Mouse (Mus musculus) heart, embryonic 15.5 days (tissue): ENCODE results near the gene Zfp618. TPM values are rescaled to one million over a fixed set of nuclear protein-coding genes. Genes with fewer than 3 reads are reported as not detected.

Source experiments
- ATAC-seq: fragments of 200-750 bp; cut with Nextera tagmentation; replicated peaks from 2 replicates; pipeline ENCODE4 v1.8.0; 2017; ENCODE audit warnings: low read depth, moderate TSS enrichment; ENCODE audit not compliant: insufficient number of reproducible peaks, insufficient read depth, low FRiP score
- H3K27ac ChIP-seq: fragments of 300-500 bp; sonication (generic); 2 replicates; pipeline ENCODE4 v1.5.1; 2015; ENCODE audit warnings: mild to moderate bottlenecking, inconsistent platforms
- H3K27me3 ChIP-seq: fragments of 300-500 bp; sonication (generic); 2 replicates; pipeline ENCODE4 v1.6.1; 2015; ENCODE audit warnings: inconsistent platforms
- H3K36me3 ChIP-seq: fragments of 300-500 bp; sonication (generic); 2 replicates; pipeline ENCODE4 v1.6.1; 2015; ENCODE audit warnings: mild to moderate bottlenecking, inconsistent platforms
- H3K4me1 ChIP-seq: fragments of 300-500 bp; sonication (generic); replicated peaks from 2 replicates; pipeline ENCODE4 v1.6.1; 2015; ENCODE audit warnings: inconsistent platforms
- H3K4me2 ChIP-seq: fragments of 300-500 bp; sonication (generic); 2 replicates; pipeline ENCODE4 v1.6.1; 2015; ENCODE audit warnings: inconsistent platforms, mild to moderate bottlenecking, moderate library complexity
- H3K4me3 ChIP-seq: fragments of 300-500 bp; sonication (generic); 2 replicates; pipeline ENCODE4 v1.5.1; 2015; ENCODE audit warnings: mild to moderate bottlenecking, inconsistent platforms
- H3K9ac ChIP-seq: fragments of 300-500 bp; sonication (generic); 2 replicates; pipeline ENCODE4 v1.6.1; 2015; ENCODE audit warnings: mild to moderate bottlenecking, inconsistent platforms
- H3K9me3 ChIP-seq: fragments of 300-500 bp; sonication (generic); replicated peaks from 2 replicates; pipeline ENCODE4 v1.6.1; 2016; ENCODE audit warnings: inconsistent platforms
- WGBS: fragments of 180-500 bp; shearing (Covaris S2); methylation state at CpG from one replicate; pipeline ENCODE4 v1.1.7; 2015; ENCODE audit warnings: mixed read lengths; 5-methylcytosine and 5-hydroxymethylcytosine counted together
- polyA plus RNA-seq: library from polyadenylated mRNA; unstranded; fragments of >200 nt; fragmentation: Nextera tagmentation; extraction: Ambion mirVana; gene quantifications from 2 replicates; pipeline ENCODE4 v1.2.1, GENCODE M21; 2015

Zfp618 gene
- polyA plus RNA-seq, 1 experiment from 2014 or later = 7.6 TPM

DNA sequence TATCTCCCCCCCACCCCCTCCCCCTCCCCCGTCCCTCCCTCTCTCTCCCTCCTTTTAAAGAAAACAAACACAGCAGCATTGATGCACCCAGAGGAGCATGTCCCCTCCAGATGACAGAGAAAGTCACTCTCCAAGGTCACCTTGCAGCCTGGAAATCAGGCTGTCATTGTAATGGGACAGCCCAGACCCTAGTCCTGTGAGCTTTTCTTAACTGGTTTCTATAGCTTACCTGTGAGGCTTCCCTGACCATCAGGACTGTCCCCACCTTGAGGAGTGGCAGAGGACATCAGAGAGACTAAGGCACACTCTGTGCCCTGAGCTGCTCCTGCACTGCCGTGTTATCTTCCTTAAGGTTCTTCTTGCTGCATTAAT is 87.3 kb downstream of the Zfp618 start:
- H3K36me3 ChIP-seq = no peaks in the 10 kb centered on the region
- 44% methylated on average over 2 of the region's 2 CpGs for WGBS
- no peak overlapping the region for H3K9ac ChIP-seq
- no peak for ATAC-seq
- no peak overlapping the region for H3K4me3 ChIP-seq
- no peaks in the 10 kb centered on the region for H3K9me3 ChIP-seq
- no peak overlapping the region for H3K4me2 ChIP-seq
- H3K4me1 ChIP-seq = peaks cover 44% of the 10 kb centered on the region
- H3K27me3 ChIP-seq = no peaks in the 10 kb centered on the region
- no peak overlapping the region for H3K27ac ChIP-seq

DNA sequence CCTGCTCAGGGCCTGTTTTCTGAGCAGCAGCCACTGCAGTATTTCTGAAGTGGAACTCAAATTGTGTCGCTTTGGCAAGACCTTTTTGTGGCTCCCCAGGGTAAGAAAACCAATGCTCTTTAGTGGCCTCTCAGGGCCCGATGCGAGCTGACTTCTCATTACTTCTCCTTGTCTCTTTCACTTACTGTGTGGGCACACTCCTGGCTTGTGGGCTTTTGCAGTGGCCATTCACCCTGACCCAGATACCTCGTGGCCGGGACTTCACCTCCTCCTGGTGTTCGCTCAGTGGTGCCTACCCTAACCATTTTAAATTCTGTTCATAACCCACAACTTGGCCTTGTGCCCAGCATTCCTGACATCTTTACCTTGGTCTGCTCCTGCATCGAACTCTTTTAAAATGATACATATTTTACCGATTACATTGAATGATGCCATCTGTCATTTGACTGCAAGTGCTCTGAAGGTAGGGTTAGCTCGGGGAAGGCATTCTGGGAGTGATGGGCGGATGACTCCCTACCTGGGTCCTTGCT is 89.9 kb downstream of the Zfp618 start:
- peaks cover 30% of the 10 kb centered on the region for H3K4me1 ChIP-seq
- no peak for ATAC-seq
- H3K4me2 ChIP-seq = no peak overlapping the region
- H3K27ac ChIP-seq = no peak overlapping the region
- no peak overlapping the region for H3K4me3 ChIP-seq
- H3K9me3 ChIP-seq = no peaks in the 10 kb centered on the region
- H3K36me3 ChIP-seq = no peaks in the 10 kb centered on the region
- H3K27me3 ChIP-seq = no peaks in the 10 kb centered on the region
- WGBS = 68% methylated on average over 10 of the region's 10 CpGs
- H3K9ac ChIP-seq = no peak overlapping the region

DNA sequence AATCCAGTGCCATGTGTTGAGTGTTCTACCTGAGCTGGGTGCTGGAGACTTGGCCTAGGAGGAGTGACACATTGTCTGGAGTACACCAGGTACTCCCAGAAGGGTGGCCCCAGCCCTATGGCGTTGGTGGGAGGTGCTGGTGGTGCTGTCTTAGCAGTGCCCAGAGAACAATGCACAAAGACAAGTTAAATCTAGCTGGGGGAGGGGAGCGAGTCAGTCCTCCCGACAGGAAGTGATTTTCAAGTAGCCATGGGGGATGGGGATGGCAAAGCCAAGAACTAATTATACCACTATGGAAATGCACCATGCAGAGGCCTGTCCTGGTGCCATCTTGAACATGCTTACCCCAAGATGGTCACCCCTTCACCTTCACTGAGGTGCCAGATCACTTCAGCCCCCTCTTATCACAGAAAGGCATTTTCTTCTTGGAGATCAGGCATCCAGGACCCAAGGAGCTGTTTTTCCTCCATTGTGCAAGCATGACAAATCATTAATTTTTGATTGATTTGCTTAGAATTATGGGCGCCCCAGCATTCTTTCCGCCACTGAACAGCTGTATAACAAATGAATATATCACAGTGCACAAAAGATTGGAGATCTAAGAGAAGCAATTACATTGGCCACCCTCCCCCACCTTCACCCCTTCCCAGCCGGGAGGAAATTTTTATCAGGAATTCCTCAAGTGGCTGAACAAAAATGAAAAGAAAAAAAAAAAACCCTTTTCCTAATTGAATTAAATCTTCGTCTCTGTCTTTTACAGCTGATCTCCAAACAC is 91.5 kb downstream of the Zfp618 start:
- H3K4me3 ChIP-seq = no peak overlapping the region
- H3K27ac ChIP-seq = no peak overlapping the region
- no peaks in the 10 kb centered on the region for H3K36me3 ChIP-seq
- H3K4me1 ChIP-seq = peaks cover 28% of the 10 kb centered on the region
- no peaks in the 10 kb centered on the region for H3K27me3 ChIP-seq
- WGBS = 49% methylated on average over 7 of the region's 7 CpGs
- H3K4me2 ChIP-seq = no peak overlapping the region
- ATAC-seq = no peak
- H3K9ac ChIP-seq = no peak overlapping the region
- no peaks in the 10 kb centered on the region for H3K9me3 ChIP-seq

DNA sequence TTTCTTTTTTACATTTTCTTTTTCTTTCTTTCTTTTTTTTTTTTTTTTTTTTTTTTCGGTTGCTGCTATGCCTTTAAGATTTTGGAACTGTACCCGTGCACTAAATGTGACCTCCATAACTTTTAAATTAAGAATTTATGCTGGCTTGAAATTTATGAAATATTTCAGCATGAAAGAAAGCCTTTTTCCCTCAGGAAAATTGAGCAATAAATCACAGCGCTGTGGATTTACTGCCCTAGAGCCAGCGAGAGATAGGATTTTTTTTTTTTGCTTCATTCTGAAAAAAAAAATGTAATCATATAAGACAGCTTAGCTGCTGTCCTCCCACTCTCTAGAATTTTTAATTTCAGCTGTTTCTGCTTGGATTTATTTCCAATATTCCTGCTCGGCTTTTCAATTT is 92.2 kb downstream of the Zfp618 start:
- H3K4me2 ChIP-seq = no peak overlapping the region
- WGBS = 64% methylated on average over 5 of the region's 5 CpGs
- no peaks in the 10 kb centered on the region for H3K36me3 ChIP-seq
- H3K9ac ChIP-seq = no peak overlapping the region
- H3K4me3 ChIP-seq = no peak overlapping the region
- no peaks in the 10 kb centered on the region for H3K9me3 ChIP-seq
- peaks cover 25% of the 10 kb centered on the region for H3K4me1 ChIP-seq
- ATAC-seq = no peak
- no peaks in the 10 kb centered on the region for H3K27me3 ChIP-seq
- H3K27ac ChIP-seq = no peak overlapping the region

DNA sequence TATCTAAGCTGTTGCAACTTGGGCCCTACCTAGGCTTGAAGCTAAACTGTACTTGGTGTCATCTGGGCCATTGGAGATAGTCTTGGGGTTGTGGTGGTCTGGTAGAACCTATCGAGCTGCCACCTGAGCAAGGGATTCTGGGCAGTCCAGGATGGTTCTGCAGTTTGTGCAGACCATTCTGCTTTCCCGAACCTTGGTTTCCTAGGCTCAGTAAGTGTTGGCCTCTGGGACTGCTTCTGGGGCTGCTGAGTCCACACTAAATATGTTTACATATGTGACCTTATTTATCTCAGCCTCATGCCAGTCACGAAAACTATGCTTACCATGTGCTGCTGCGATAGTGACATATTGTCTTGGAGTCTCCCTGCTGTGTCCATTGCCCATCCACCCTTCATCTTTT is 93.3 kb downstream of the Zfp618 start:
- 90% methylated on average over 4 of the region's 4 CpGs for WGBS
- no peak for ATAC-seq
- H3K36me3 ChIP-seq = no peaks in the 10 kb centered on the region
- H3K9me3 ChIP-seq = no peaks in the 10 kb centered on the region
- peaks cover 20% of the 10 kb centered on the region for H3K4me1 ChIP-seq
- H3K27ac ChIP-seq = no peak overlapping the region
- no peaks in the 10 kb centered on the region for H3K27me3 ChIP-seq
- no peak overlapping the region for H3K4me2 ChIP-seq
- no peak overlapping the region for H3K4me3 ChIP-seq
- no peak overlapping the region for H3K9ac ChIP-seq

DNA sequence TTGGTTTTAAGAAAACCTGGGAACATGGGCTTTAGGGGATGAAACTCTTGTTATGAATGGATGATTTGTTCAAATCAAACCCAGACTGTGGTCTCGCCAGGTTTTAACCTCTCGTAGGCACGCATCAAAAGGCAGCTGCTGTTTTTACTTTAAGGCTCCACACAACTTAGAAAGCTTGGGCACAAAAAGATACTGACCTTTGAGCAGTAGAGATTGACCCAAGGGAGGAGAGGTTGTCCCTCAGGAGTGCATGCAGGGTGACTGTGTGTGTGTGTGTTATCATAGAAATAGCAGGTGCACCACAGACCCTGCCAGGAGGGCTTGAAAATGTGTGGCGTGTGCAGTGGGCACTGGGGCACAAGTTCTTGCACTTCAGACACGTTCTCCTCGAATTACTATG is 95.0 kb downstream of the Zfp618 start:
- Histone ChIP-seq H3K9me3 (no peaks in the 10 kb centered on the region), H3K4me2 (no peak overlapping the region), H3K4me1 (peaks cover 19% of the 10 kb centered on the region), H3K27ac (no peak overlapping the region), H3K4me3 (no peak overlapping the region), H3K9ac (no peak overlapping the region), H3K27me3 (no peaks in the 10 kb centered on the region), H3K36me3 (no peaks in the 10 kb centered on the region)
- ATAC-seq = no peak
- 66% methylated on average over 6 of the region's 6 CpGs for whole genome bisulfite sequencing

DNA sequence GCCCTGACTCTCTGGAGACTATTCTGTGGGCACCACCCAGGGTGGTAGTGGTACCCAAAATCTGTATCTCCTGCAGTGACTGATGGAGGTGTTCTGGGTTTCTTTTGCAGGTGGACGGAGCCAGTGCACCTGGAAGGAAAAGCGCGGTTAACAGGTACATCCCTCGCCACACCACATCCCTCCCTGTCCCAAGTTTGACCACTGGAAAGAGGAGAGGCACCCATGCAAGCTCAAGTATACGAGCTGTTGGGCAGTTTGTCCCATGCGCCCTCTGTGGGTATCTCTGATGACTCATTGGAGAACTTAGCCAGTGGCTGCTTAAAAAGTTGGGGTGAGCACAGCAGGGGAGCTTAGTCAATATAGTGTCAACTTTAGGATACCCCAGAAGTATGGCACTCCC is 96.0 kb downstream of the Zfp618 start:
- WGBS = 94% methylated on average over 6 of the region's 6 CpGs
- Histone ChIP-seq H3K27ac (no peak overlapping the region), H3K9me3 (no peaks in the 10 kb centered on the region), H3K4me3 (no peak overlapping the region), H3K9ac (no peak overlapping the region), H3K4me2 (no peak overlapping the region), H3K27me3 (no peaks in the 10 kb centered on the region), H3K4me1 (peaks cover 12% of the 10 kb centered on the region), H3K36me3 (no peaks in the 10 kb centered on the region)
- no peak for ATAC-seq

DNA sequence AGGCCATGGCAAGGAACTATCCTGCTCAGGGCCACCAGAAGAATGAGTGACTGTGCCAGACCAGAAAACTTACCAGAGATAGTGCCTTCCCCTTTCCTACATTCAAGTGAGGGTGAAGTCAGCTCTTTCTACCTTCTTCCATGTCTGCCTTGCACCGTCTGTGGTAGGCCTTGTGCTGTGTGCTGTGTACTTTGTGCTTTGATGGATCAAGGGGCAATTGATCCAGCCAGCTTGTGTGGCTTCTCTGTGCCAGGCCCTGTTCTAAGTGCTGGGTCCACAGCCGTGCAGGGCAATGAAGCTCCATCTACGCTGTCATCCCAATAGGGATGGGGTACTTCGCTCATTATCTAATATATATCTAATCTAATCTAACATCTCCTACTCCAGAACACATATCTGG is 98.0 kb downstream of the Zfp618 start:
- no peak; the same call in 1 of the 2 replicates for ATAC-seq
- Histone ChIP-seq H3K4me1 (peaks cover 12% of the 10 kb centered on the region; the same call in 1 of the 2 replicates), H3K9ac (no peak overlapping the region), H3K9me3 (no peaks in the 10 kb centered on the region), H3K27ac (no peak overlapping the region), H3K27me3 (no peaks in the 10 kb centered on the region), H3K4me2 (no peak overlapping the region), H3K36me3 (no peaks in the 10 kb centered on the region), H3K4me3 (no peak overlapping the region)
- WGBS = 97% methylated on average over 4 of the region's 4 CpGs

DNA sequence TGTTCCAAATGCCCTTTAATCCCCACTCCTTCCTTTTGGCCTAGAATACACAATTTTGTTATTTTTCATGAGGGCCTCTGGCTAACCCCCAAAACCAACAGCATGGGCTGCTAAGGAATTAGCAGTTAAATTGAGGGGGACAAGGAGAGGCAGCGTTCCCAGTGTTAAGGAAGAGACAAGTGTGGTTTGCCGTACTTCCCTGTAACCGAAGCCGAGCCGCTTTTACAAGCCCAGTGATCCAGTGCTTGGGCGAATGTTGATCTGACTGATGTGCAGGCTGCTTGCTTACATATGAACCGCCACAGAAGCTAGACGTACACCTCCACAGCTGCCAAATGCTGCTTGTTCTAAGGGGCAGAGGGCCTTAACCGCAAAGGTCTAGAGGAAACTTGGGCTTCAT is 99.5 kb downstream of the Zfp618 start:
- H3K36me3 ChIP-seq = no peaks in the 10 kb centered on the region
- no peak overlapping the region for H3K4me3 ChIP-seq
- H3K27me3 ChIP-seq = no peaks in the 10 kb centered on the region
- 0 out of 2 replicates have a peak overlapping the region, but pooled peaks have one; percentile 7 for H3K27ac ChIP-seq
- H3K4me1 ChIP-seq = peaks cover 12% of the 10 kb centered on the region; the same call in 1 of the 2 replicates
- no peak overlapping the region for H3K4me2 ChIP-seq
- WGBS = 75% methylated on average over 9 of the region's 9 CpGs
- H3K9ac ChIP-seq = no peak overlapping the region
- H3K9me3 ChIP-seq = no peaks in the 10 kb centered on the region
- ATAC-seq = no peak

DNA sequence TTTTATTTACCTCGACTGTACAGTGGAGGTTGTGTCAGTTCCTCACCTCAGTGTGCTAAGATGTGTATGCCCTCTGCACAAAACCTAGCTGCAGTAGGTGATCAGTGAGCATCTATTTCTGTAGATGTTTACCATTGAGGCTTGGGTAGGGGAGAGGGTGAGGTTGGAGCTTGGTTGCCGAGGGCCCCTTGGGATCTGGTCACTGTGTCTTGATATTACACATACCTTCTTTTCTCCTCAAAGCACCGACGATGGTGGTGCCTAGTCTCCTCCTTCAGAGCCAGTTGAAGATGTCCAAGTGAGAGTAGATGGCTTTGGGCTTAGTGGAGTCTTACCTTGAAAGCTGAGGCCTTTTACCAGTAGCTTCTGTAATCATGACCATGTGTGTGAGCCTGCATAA is 101.4 kb downstream of the Zfp618 start:
- H3K4me1 ChIP-seq = peaks cover 12% of the 10 kb centered on the region
- H3K27me3 ChIP-seq = no peaks in the 10 kb centered on the region
- H3K4me3 ChIP-seq = no peak overlapping the region
- H3K27ac ChIP-seq = no peak overlapping the region
- H3K4me2 ChIP-seq = no peak overlapping the region
- WGBS = 83% methylated on average over 4 of the region's 4 CpGs
- no peaks in the 10 kb centered on the region for H3K36me3 ChIP-seq
- ATAC-seq = no peak
- no peak overlapping the region for H3K9ac ChIP-seq
- H3K9me3 ChIP-seq = no peaks in the 10 kb centered on the region

DNA sequence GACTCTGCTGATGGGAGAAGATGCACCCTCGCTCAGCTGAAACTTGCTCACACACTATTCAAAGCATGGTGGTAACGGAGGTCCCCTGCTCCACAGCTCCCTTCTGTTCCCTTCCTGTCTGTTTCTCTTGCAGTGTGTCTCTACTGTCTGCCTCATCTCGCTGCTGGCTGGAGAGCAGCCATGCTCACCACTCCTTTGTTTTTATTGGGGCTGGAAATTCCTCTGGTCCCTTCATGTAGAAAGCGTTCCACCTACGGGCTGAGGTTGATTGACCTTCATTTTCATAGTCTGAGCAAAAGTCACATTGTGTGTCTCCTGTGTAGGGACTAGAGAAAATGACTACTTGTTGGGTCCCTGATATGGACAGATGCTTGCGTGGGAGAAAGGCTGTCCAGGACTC is 102.4 kb downstream of the Zfp618 start:
- Histone ChIP-seq H3K4me1 (peaks cover 22% of the 10 kb centered on the region), H3K4me2 (no peak overlapping the region), H3K4me3 (no peak overlapping the region), H3K9ac (no peak overlapping the region), H3K27ac (no peak overlapping the region), H3K9me3 (no peaks in the 10 kb centered on the region), H3K36me3 (no peaks in the 10 kb centered on the region), H3K27me3 (no peaks in the 10 kb centered on the region)
- WGBS = 67% methylated on average over 6 of the region's 6 CpGs
- ATAC-seq = no peak
